Mouse (Mus musculus) limb, embryonic 11.5 days (tissue): Measurements from ENCODE around the gene Spdye4b. TPM values are rescaled to one million over a fixed set of nuclear protein-coding genes. Genes with fewer than 3 reads are reported as not detected.
A peak's percentile ranks its signal among the peaks of the same experiment; 100 is the strongest.
"Not testable (repeated sequence)": the region's sequence is repeated elsewhere in the genome, so short reads cannot be mapped to it uniquely, and the experiment has no call there.

Experiments
- ATAC-seq: fragments of 200-750 bp; cut with Nextera tagmentation; 2 replicates; pipeline ENCODE4 v1.8.0; 2017; ENCODE audit warnings: low read depth; ENCODE audit not compliant: insufficient number of reproducible peaks, low FRiP score, low TSS enrichment
- DNase-seq: peaks from one replicate; pipeline ENCODE4 v3.0.0-alpha.2; 2015; ENCODE audit warnings: low spot score
- H3K27ac ChIP-seq: fragments of 300-500 bp; sonication (generic); replicated peaks from 2 replicates; pipeline ENCODE4 v1.5.1; 2014; ENCODE audit warnings: low read depth, mild to moderate bottlenecking, low read length
- H3K27me3 ChIP-seq: fragments of 300-500 bp; sonication (generic); 2 replicates; pipeline ENCODE4 v1.6.1; 2014; ENCODE audit warnings: mild to moderate bottlenecking, low read length, mixed read lengths; ENCODE audit not compliant: control insufficient read depth, insufficient read depth
- H3K36me3 ChIP-seq: fragments of 300-500 bp; sonication (generic); 2 replicates; pipeline ENCODE4 v1.6.1; 2014; ENCODE audit warnings: mild to moderate bottlenecking, low read length, moderate library complexity, mixed read lengths; ENCODE audit not compliant: control insufficient read depth, insufficient read depth
- H3K4me1 ChIP-seq: fragments of 300-500 bp; sonication (generic); 2 replicates; pipeline ENCODE4 v1.6.1; 2014; ENCODE audit warnings: low read length, mixed read lengths; ENCODE audit not compliant: control insufficient read depth, insufficient read depth
- H3K4me2 ChIP-seq: fragments of 300-500 bp; sonication (generic); 2 replicates; pipeline ENCODE4 v1.6.1; 2014; ENCODE audit warnings: low read depth, mild to moderate bottlenecking, moderate library complexity; ENCODE audit not compliant: severe bottlenecking
- H3K4me3 ChIP-seq: fragments of 300-500 bp; sonication (generic); 2 replicates; pipeline ENCODE4 v1.5.1; 2014; ENCODE audit warnings: low read depth, low read length
- H3K9ac ChIP-seq: fragments of 300-500 bp; sonication (generic); 2 replicates; pipeline ENCODE4 v1.6.1; 2014; ENCODE audit warnings: mild to moderate bottlenecking, low read length
- H3K9me3 ChIP-seq: fragments of 300-500 bp; sonication (generic); 2 replicates; pipeline ENCODE4 v1.6.1; 2016; ENCODE audit warnings: low read length; ENCODE audit not compliant: control insufficient read depth
- WGBS: fragments of 180-500 bp; shearing (Covaris S2); extraction: QIAGEN DNeasy Blood & Tissue Kit; methylation state at CpG from one replicate; pipeline ENCODE4 v1.1.7; 2014; 5-methylcytosine and 5-hydroxymethylcytosine counted together
- polyA plus RNA-seq: library from polyadenylated mRNA; unstranded; fragments of >200 nt; fragmentation: Nextera tagmentation; extraction: Ambion mirVana; gene quantifications from 2 replicates; pipeline ENCODE4 v1.2.1, GENCODE M21; 2014

Gene Spdye4b
- polyA plus RNA-seq, 1 experiment from 2014 or later = not detected

- H3K4me3 ChIP-seq = no peak overlapping the region
- no peaks in the 10 kb centered on the region; the same call in 1 of the 2 replicates for H3K9me3 ChIP-seq
- no peak overlapping the region for H3K9ac ChIP-seq
- DNase-seq = no peak
- no peak overlapping the region for H3K4me2 ChIP-seq
- no peaks in the 10 kb centered on the region for H3K36me3 ChIP-seq
- H3K27ac ChIP-seq = no peak overlapping the region
- H3K27me3 ChIP-seq = no peaks in the 10 kb centered on the region
- ATAC-seq = no peak
- H3K4me1 ChIP-seq = no peaks in the 10 kb centered on the region
- 85% methylated on average over 2 of the region's 2 CpGs for WGBS
Observed at GRCm38 (mm10) chr5:143150044-143150443, 30.8 kb upstream of the Spdye4b start.

GRCm38 (mm10) chr5:143153756-143154155 is 27.1 kb upstream of the Spdye4b start:
- no peak for ATAC-seq
- 88% methylated on average over 10 of the region's 10 CpGs for WGBS
- H3K9ac ChIP-seq = no peak overlapping the region

GRCm38 (mm10) chr5:143155534-143155933 is 25.3 kb upstream of the Spdye4b start:
- no peak overlapping the region for H3K27ac ChIP-seq
- H3K9me3 ChIP-seq = no peaks in the 10 kb centered on the region; the same call in 1 of the 2 replicates
- peaks cover 27% of the 10 kb centered on the region for H3K27me3 ChIP-seq
- H3K4me1 ChIP-seq = no peaks in the 10 kb centered on the region
- ATAC-seq (no peak), DNase-seq (no peak)
- H3K36me3 ChIP-seq = no peaks in the 10 kb centered on the region
- no peak overlapping the region for H3K9ac ChIP-seq
- WGBS = 90% methylated on average over 3 of the region's 3 CpGs
- no peak overlapping the region for H3K4me3 ChIP-seq
- no peak overlapping the region for H3K4me2 ChIP-seq

More at GRCm38 (mm10) chr5:143153756-143154155, 27.1 kb upstream of the Spdye4b start:
- no peaks in the 10 kb centered on the region for H3K36me3 ChIP-seq
- H3K4me1 ChIP-seq = no peaks in the 10 kb centered on the region
- no peak for DNase-seq
- peaks cover 21% of the 10 kb centered on the region for H3K27me3 ChIP-seq
- no peaks in the 10 kb centered on the region; the same call in 1 of the 2 replicates for H3K9me3 ChIP-seq
- H3K27ac ChIP-seq = no peak overlapping the region
- H3K4me2 ChIP-seq = no peak overlapping the region
- H3K4me3 ChIP-seq = no peak overlapping the region

- Histone ChIP-seq H3K27ac (no peak overlapping the region), H3K4me2 (no peak overlapping the region), H3K9ac (no peak overlapping the region), H3K27me3 (no peaks in the 10 kb centered on the region), H3K36me3 (no peaks in the 10 kb centered on the region), H3K4me3 (no peak overlapping the region), H3K4me1 (no peaks in the 10 kb centered on the region), H3K9me3 (no peaks in the 10 kb centered on the region)
- no peak for ATAC-seq
- DNase-seq = peak; percentile 30
- 12% methylated on average over 18 of the region's 18 CpGs for WGBS
Observed at GRCm38 (mm10) chr5:143165508-143166070, 15.2 kb upstream of the Spdye4b start.

- no peak for DNase-seq
- H3K36me3 ChIP-seq = peaks cover 41% of the 10 kb centered on the region
- 91% methylated on average over 4 of the region's 4 CpGs for whole genome bisulfite sequencing
- no peak overlapping the region for H3K4me3 ChIP-seq
- no peak overlapping the region for H3K27ac ChIP-seq
- H3K9me3 ChIP-seq = no peaks in the 10 kb centered on the region
- no peak overlapping the region for H3K4me2 ChIP-seq
- H3K9ac ChIP-seq = no peak overlapping the region
- no peaks in the 10 kb centered on the region for H3K27me3 ChIP-seq
- H3K4me1 ChIP-seq = peaks cover 8% of the 10 kb centered on the region; the same call in 1 of the 2 replicates
- ATAC-seq = no peak
Observed at GRCm38 (mm10) chr5:143175970-143176369, 4.8 kb upstream of the Spdye4b start.

- H3K4me1 ChIP-seq = peaks cover 8% of the 10 kb centered on the region; the same call in 1 of the 2 replicates
- no peak overlapping the region for H3K4me2 ChIP-seq
- DNase-seq (no peak), ATAC-seq (no peak)
- H3K36me3 ChIP-seq = peaks cover 34% of the 10 kb centered on the region
- 83% methylated on average over 3 of the region's 3 CpGs for WGBS
- H3K27ac ChIP-seq = no peak overlapping the region
- no peak overlapping the region for H3K4me3 ChIP-seq
- no peaks in the 10 kb centered on the region for H3K9me3 ChIP-seq
- no peak overlapping the region for H3K9ac ChIP-seq
- H3K27me3 ChIP-seq = no peaks in the 10 kb centered on the region
Observed at GRCm38 (mm10) chr5:143177541-143178200, 3.1 kb upstream of the Spdye4b start.

- Histone ChIP-seq H3K9me3 (no peaks in the 10 kb centered on the region), H3K36me3 (peaks cover 24% of the 10 kb centered on the region; the same call in 1 of the 2 replicates), H3K4me1 (peaks cover 8% of the 10 kb centered on the region; the same call in 1 of the 2 replicates), H3K9ac (no peak overlapping the region), H3K27me3 (no peaks in the 10 kb centered on the region), H3K4me3 (no peak overlapping the region), H3K4me2 (peak overlapping the region; percentile 76), H3K27ac (no peak overlapping the region)
- DNase-seq (no peak), ATAC-seq (no peak)
- WGBS = 46% methylated on average over 6 of the region's 6 CpGs
Observed at GRCm38 (mm10) chr5:143179179-143179578, 1.6 kb upstream of the Spdye4b start.

GRCm38 (mm10) chr5:143188014-143188413 is 7.2 kb downstream of the Spdye4b start:
- H3K9me3 ChIP-seq, H3K27me3 ChIP-seq, DNase-seq, ATAC-seq, H3K4me2 ChIP-seq, H3K27ac ChIP-seq, H3K4me3 ChIP-seq, H3K36me3 ChIP-seq, H3K9ac ChIP-seq, H3K4me1 ChIP-seq: not testable (repeated sequence)
- no CpG with 5 or more reads among the region's 1 CpGs for WGBS
